Mouse (Mus musculus) central nervous system, embryonic 11.5 days (tissue): Measurements from ENCODE around the gene Apobec1. TPM values are rescaled to one million over a fixed set of nuclear protein-coding genes. Genes with fewer than 3 reads are reported as not detected.

Experiments
- polyA plus RNA-seq: library from polyadenylated mRNA; depleted of rRNA; stranded (reverse); fragments of >200 nt; gene quantifications from 2 replicates; pipeline ENCODE4 v1.2.3, GENCODE M21; 2012; rRNA removed

The Apobec1 gene
- polyA plus RNA-seq, result 3.2 and 3.8 TPM in 2 replicates

GRCm38 (mm10) chr6:122602242-122602991 lies at the start of gene Apobec1:
Gene Apobec1, minus strand, starts transcription at chr6:122602444.

DNA sequence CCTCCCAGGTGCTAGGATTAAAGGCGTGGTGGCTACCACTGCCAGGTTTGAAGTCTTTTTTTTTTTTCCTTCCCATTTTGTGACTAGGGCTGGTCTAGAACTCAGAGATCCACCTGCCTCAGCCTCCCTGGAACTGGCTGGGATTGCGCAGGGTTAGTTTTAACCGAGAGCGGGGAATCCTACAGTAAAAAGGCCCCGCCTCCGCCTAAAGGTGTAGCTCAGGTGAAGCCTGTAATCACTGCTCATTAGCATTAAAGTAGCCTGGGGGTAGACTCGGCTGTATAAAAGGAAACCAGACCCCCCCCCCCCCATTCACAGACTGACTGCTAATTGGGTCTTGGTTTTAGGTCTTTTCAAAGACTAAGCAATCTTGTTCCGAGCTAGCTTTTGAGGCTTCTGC lies 23.9 kb upstream of the Apobec1 start, which contains the start of gene Dppa3:
Gene Dppa3 (plus strand): TSS at position 301 of the 400 bp plus-strand sequence.

GRCm38 (mm10) chr6:122609771-122610170 lies 7.5 kb upstream of the Apobec1 start, which contains the start of gene Gdf3:
Gene Gdf3, minus strand, starts transcription at chr6:122610087.

DNA sequence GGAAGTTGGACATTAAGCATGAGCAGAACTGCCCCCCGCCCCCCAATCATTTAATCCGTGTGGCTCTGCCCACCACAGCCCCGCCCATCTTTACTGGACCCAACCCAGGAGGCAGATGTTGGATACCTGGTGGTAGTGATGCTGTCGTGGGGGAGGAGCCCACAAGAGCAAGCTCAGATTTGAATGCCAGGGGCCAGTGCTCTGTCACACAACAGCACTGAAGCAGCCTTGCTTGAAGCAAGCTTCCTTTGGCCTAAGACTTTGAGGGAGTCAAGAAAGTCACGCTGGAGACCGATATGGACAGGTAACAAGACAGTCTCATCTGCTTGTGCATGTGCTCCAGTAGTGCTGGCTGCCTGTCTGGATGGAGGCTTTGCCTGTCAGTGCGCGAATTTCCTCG lies 48.6 kb downstream of the Apobec1 start, which contains the start of gene Aicda:
Gene Aicda (plus strand): TSS at position 196 of the 400 bp plus-strand sequence.

Other genes with a start within 250 kb of the Apobec1 start
- gene Rimklb, start 103.7 kb downstream of the Apobec1 start, polyA plus RNA-seq, result 114 and 333 TPM in 2 replicates
- 0.75 and 0.89 TPM in 2 replicates for gene Mfap5, start 96.6 kb downstream of the Apobec1 start, polyA plus RNA-seq
- gene Aicda, start 48.6 kb downstream of the Apobec1 start, polyA plus RNA-seq, result 0.06 TPM in 2 replicates
- gene Gdf3, start 7.6 kb upstream of the Apobec1 start, polyA plus RNA-seq, result 0.36 and 0.42 TPM in 2 replicates
- 0.48 TPM in 1 of 2 replicates, not detected in the other for gene Dppa3, start 24.0 kb upstream of the Apobec1 start, polyA plus RNA-seq
- 0.14 and 0.43 TPM in 2 replicates for gene Nanog, start 105.0 kb upstream of the Apobec1 start, polyA plus RNA-seq
- gene Slc2a3, start 199.2 kb upstream of the Apobec1 start, polyA plus RNA-seq, result 14.9 and 19.4 TPM in 2 replicates
- 3.9 and 6.4 TPM in 2 replicates for gene Foxj2, start 217.5 kb upstream of the Apobec1 start, polyA plus RNA-seq